Mouse (Mus musculus): ENCODE measurements around the gene B230104I21Rik. TPM values are rescaled to one million over a fixed set of nuclear protein-coding genes. Genes with fewer than 3 reads are reported as not detected.

B230104I21Rik gene
- total RNA-seq, 4 experiments from 2014 or later = 0.64 to 0.94 TPM; not detected in 2

DNA sequence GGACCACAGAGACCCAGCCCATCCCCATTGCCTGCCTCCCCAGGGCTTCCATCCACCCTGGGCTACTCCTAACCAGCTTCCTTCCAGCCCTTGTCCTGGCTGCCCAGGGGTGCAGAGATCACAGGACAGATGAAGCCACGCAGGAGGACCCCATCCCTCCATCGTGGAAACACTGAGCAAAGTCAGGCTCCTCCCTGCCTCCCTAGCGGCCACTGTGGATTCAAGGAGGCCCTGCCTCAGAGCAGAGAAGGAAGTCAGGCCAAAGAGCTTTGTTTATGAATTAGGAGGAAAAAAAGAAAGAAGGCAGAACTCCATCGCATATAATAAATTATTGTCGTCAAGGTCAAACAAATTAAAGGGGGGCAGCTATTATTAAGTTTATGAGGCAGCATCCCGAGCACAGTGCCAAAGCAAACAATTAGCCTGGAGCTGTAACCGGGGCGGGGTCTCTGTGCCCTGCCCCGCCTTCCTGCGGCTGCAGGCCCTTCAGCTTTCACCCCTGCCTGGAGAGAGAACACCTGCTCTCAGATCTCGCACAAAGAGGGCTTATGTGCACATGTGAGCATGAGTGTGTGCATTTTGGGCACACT is 12.4 kb downstream of the B230104I21Rik start:
- DNase-seq (ENCODE audit: low spot score in 2 of 2) = no peak

DNA sequence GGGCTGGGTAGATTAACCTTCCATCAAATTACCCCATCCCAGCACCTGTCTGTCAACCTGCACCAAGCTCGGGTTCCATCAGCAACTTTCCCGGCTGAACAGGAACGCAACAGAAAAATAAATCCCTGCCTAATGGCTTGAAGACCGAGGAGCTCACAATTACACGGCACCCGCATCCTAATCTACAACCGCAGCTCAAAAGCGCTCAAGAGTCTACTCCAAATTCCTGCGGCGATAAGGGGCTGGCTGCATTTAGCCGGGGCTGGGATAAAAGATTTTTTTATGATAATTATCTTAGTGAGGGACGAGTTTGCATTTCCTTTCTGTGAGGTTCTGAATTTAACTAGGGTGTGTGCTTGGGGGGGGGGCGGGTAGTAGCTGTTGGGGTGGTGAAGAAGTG is 16.3 kb downstream of the B230104I21Rik start:
- DNase-seq (ENCODE audit: low spot score in 2 of 2) = no peak

DNA sequence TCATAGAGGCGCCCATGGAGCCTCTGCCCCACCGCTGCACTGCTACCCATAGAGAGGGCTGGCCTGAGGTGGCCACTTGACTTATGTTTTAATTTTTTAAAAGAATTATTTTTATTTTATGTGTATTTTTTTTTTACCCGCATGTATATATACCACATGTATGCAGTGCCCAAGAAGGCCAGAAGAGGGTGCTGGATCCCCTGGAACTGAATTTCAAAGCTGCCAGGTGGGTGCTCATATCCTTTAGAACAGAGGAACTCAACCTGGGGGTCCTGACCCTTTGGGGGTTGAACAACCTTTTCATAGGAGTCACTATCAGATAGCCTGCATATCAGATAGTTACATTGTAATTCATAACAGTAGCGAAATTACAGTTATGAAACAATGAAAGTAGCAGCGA is 19.5 kb downstream of the B230104I21Rik start:
- DNase-seq (ENCODE audit: low spot score in 2 of 2) = no peak

DNA sequence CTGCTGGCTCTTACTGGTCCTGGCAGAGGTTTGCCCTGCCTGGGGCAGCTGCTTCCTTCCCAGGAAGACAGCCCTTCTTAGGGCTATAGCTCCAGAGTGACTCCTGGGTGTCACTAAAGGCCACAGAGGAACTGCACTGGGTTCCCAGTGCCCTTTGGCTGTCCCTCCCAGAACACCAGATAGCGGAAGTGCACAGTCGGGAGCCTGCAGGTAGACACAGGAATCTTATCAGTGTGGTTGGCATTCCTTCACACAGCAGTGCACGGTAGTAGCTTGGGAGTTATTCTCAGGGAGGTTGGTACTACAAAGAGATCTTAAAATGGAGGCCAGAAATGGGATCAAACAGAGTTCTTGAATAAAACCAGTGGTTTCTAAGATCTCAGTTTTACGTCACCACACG is 22.4 kb downstream of the B230104I21Rik start:
- DNase-seq (ENCODE audit: low spot score in 2 of 2) = no peak

DNA sequence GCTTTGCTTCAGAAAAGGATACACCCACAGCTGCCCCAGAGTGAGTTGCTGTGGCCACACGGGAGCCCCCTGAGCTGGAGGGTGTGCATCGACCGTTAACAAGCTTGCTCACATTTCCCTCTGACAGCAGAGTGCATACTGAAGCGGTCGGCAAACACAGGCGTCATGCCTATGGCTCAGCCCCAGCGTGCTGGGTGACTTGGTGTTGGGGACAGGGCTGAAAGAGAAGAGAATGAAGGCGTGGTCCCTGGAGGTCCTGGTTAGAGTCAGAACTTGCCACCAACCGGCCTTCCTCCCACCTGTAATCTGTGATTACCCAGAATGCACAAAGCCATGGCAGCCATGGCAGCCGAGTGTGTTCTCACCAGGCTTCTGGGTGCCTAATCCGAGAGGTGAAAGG is 22.9 kb downstream of the B230104I21Rik start:
- DNase-seq (ENCODE audit: low spot score in 2 of 2) = no peak

DNA sequence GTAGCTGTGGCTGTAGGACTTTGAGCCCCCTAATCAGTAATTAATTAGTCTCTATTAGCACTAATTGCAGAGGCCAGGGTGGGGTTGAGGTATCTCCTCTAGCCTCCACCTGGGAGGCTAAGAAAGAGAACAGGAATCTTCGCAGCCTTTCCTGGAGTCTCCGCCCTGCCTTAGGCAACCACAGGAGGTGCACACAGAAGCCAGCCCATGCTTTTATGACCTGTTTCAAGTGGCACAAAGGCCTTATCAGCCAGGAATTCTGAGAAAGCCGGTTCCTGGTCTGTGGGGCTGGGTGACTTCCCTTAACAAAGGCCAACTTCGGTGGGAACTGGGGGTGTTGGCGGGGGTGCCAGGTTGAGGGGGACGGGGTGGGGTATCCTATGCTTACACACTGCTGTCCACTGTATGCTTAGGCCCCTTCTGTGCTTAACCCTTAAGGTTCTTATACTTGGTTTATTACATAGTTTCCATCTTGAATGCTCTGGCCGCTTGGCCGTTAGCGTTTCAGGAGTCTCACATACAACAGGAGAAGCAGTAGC is 23.9 kb downstream of the B230104I21Rik start:
- DNase-seq (ENCODE audit: low spot score in 2 of 2) = no peak

DNA sequence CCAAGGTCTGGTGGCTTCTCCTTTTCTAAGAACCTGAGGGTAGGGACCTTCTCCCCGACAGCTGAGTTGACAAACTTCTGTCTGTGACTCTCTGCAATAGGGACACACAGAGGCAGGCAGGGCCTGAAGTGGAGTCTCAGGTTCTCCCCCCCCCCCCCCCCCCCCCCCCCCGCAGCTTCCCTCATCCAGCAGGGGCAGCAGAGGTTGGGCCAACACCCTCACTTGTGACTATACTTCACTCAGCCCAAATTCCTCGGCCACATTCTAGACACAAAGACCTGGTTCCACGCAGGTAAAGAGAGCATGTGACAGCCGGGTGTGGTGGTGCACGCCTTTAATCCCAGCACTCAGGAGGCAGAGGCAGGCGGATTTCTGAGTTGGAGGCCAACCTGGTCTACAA is 24.5 kb downstream of the B230104I21Rik start:
- no peak for DNase-seq (ENCODE audit: low spot score in 2 of 2)

DNA sequence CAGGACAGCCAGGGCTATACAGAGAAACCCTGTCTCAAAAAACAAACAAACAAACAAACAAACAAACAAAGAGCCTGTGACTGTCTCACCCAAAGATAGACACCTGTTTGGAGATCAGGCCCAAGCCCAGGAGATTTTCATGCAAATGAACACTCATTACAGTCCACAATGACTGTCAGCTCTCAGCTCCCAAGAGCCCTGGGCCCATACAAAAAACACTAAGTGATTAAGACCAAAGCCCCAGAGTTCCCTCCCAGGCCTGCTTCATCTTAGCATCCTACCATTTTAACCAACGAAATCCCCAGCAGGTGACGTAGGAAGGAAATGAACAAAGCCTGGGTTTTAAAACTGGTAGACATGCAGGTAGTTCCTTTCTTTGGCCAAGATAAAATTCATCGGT is 24.9 kb downstream of the B230104I21Rik start:
- no peak for DNase-seq (ENCODE audit: low spot score in 2 of 2)

DNA sequence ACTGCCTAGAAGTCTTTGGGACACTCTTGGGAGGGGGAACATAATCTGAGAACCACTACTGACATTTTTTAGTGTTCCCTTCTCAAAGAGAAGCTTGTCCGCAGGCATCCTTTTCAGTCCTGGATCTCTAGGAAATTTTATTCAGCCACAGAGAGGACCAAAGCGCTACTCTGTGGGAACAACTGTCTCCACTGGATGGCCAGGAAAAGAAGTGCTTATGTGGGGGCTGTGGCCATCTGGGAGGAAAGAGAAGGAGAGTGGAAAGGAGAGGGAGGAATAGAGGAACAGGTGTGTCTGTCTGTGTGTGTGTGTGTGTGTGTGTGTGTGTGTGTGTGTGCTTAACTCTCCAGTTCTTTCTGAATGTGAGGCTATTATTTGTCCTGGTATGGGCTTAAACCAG is 28.8 kb downstream of the B230104I21Rik start:
- no peak for DNase-seq (ENCODE audit: low spot score in 2 of 2)

DNA sequence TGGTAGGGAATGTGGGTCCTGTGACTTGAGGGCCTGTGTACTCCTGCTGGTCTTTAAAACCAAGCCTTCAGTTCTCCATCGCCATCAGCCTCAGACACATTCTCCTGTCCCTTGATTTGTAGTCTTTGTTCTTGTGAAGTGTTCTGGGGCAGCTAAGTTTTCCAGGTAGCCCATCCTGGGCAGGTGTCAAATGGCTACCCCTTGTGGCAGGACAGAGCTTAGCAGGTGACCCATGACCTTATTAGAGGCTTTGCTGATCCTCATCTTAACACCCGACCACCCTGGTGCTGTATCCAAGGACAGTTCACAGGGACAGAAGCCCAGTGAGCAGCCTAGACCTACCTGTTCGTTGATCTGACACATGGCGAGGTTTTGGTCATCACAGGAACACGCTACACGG is 30.9 kb downstream of the B230104I21Rik start:
- DNase-seq (ENCODE audit: low spot score in 2 of 2) = no peak

DNA sequence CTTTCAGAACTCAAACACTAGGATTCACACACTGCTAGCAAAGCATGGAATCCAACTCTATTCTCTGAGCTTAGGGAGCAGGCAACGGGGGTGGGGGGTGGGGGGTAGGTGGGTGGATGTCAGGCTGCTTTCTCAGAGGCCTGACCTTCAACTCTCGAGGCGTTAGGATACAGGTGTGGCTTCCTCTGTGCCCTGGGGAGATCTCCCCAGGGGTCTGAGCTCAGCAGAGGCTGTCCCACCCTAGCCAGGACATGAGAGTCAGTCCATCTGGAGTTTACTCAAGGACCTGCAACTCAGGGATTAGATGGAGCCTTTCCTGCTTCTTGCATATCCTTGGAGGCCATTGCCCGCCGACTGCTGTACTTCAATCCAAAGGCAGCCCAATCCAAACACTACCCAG is 33.2 kb downstream of the B230104I21Rik start:
- DNase-seq (ENCODE audit: low spot score in 2 of 2) = no peak

DNA sequence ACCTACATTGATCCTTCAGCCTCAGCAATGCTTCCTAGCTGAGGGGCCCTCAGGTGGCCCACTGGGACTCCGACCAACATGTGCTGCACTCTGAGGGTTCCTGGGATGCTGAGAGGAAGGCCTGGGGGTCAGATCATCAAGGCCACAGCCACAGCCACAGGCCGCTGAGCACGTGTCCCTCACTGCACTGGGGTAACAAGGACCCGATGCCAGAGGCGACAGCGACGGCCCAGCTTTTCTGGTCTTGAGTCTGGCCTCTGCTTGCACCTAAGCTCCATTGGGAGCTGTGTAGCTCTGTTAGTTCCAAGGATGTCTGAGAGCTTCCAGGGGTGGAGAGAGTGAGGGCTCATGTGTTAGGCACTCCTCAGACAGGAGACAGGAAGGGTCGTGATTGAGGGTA is 34.9 kb downstream of the B230104I21Rik start:
- DNase-seq (ENCODE audit: low spot score in 2 of 2) = no peak

DNA sequence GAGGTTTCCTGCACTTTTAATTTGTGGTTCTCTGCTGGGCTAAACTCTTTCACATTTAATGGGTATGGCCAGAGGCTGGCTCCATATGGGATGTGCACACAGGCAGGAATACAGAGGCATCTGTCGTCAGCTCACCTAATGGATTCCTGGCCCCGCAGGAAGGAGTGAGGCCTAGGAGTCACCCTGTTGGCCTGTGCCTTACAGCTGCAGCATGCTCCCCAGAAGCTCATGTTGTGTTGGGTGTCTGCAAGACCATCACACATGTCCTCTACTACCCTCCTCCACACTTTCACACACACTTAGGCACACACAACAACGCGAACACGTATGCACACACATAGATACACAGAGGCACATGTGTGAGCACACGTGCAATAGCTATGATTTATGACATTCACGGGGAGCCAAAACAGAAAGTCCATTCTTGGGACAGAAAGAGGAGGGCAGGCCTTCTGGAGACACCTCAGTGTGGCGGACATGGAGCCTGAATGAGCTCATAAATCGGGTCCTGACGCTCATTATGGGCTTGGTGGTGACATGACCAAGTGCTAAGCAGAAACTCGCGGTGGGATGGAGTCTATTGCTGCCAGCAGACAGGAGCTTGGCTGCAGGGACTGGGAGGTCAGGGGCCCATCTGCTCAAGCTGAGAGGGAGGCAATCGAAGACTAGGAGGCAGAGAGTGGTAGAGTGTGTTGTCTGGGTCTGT is 35.8 kb downstream of the B230104I21Rik start:
- no peak for DNase-seq (ENCODE audit: low spot score in 2 of 2)

DNA sequence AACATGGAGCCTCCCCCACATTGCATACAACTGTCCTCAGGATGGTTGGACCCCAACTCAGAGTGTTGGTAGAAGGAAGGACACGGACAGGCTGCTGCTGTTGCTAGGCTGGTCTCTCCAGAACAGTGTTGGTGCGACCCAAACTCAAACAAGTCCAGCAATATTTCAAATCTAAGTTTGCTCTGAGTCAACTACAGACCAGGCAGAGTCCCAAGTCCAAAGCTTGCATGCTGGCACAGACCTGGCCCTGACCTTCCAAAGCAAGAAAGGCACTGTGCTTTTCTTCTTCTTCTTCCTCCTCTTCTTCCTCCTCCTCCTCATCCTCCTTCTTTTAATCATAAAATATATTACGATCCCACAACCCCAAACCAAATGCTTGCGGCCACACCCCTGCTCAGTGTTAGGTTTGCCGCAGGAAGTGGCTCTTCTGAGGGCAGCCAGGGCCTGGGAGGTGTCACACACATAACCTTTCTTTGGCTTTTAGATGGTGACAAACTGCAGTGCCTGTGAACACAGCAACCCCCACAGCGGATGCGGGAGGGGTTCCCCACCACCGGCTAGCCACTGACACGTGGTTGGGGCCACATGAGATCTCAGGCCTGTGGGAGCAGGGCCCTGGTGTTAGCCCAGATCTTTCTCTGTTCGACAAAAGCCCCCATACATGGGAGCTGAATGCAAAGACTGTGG is 40.2 kb downstream of the B230104I21Rik start:
- DNase-seq (ENCODE audit: low spot score in 2 of 2) = no peak

DNA sequence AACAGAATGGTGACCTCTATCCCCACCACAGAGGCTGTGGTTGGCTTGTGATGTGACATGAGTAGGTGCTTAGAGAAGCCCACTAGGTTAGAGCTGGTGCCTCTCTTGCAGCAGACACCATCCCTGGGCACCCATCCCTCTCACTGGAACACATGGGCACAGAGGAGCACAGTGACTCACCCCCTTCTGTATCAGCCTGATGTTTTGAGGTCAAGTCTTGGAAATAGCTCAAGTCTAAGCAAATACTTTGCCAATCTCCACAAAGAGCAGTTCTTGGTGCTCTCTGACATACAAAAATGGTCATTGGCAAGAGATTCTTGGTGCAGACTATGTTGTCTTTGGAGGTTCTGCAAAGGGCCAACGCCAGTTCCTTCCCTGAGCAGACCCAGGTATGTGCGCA is 42.9 kb downstream of the B230104I21Rik start:
- DNase-seq (ENCODE audit: low spot score in 2 of 2) = no peak

DNA sequence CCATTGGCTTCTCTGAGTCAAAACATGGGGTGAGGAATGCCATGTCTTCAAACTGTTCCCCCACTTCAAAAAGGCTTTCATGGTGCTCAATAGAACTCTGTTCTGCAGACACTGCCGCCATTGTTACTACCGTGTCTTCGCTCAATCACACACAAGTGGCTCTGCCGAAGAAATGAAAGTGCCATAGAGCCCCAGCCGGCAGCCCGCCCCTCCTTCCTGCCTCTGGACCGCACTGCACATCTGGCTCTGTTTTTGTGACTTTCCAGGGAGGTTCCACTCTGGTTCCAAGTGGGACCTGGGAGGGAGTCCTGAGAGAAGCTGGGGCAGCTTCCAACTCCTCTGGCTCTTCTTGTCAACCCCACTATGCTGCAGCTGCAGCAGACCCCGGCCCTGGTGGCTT is 49.3 kb downstream of the B230104I21Rik start:
- no peak for DNase-seq (ENCODE audit: low spot score in 2 of 2)

DNA sequence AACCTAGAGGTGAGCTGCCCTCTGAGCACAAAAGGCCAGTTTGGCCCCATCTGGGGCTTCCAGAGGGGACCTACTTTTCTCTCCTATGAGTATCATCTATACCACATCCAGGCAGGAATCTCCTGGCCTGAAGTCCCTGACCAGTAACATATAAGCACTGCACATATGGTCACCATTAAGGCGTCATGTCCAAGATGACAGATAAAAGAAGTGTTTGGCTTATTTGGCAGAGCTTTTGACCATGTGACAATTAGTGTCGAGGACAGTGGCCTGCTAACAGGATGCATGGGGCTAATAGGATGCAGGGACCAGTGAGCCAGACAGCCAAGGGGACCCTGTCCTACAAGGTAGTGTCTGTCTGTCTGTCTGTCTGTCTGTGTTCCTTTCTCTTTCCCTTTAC is 50.0 kb downstream of the B230104I21Rik start:
- DNase-seq (ENCODE audit: low spot score in 2 of 2) = no peak

DNA sequence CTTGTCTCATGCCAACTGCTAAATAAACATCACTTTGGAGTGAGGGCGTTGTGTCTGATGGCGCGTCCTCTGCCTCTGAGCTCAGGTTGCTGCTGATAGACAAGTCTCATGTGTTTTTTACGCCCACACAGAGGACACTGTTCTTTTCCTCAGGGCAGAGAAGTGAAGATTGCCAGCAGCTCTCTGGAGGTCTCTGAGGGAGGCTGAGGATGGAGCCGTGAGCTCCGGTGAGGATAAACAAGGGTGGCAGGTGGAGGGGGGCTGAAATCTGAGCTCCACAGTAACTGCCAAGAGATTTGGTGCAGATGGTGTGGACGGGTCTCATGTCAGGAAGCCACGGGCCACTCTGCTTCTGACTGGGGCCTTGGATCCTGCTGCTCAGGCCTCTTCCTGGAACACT is 50.9 kb downstream of the B230104I21Rik start:
- DNase-seq (ENCODE audit: low spot score in 2 of 2) = no peak

DNA sequence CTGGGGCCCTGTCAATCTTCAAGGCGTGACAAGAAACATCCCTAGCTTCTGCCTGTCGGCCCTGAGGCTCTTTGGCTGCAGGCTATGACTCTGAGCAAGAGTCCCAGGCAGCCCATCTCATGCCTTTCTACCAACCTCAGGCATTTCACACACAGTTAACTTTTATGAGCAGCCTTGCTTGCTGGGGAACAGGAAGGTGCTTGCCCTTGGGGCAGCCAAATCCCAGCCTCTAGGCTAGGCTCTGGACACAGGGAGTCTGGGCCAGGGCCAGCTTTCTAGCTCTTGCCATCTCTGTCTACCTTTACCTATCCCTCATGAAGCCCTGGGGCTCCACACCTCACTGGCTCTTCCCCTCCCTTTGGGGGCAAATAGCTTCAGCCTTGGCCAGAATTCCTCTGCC is 53.7 kb downstream of the B230104I21Rik start:
- DNase-seq (ENCODE audit: low spot score in 2 of 2) = no peak

DNA sequence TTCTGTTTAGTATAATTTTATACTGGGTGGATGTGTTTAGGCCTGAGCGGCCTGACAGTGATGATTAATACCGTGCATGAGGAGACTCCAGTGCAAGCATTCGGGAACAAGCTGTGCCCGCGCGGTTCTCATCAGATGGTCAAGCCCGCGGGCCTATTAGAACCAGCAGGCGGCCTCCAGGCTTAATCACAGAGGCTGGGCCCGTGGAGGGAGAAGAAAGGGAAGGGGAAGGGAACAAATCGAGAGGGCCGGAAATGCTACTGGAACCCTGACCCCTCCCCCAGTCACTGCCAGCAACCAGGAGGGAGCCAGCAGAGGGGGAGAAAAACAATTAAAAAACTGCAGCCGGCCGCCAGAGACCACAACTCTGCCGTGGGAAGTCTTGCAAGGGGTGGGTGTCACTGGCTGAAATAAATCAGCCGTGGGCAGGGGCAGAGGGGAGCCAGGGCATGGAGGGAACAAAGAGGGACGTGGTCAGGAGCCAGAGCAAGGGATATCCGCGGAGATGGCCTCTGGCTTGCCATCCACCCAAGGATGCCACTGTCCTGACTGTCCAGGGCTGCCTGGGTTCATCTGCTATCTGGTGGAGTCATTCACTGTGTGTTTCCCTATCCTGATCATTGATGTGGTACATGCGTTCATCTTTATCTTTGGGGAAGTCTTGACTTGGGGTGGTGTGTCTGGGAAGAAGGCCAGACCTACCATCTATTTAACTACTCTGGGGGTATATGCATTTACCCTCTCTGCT is 54.6 kb downstream of the B230104I21Rik start:
- DNase-seq (ENCODE audit: low spot score in 2 of 2) = peak; percentile 26 to 39

DNA sequence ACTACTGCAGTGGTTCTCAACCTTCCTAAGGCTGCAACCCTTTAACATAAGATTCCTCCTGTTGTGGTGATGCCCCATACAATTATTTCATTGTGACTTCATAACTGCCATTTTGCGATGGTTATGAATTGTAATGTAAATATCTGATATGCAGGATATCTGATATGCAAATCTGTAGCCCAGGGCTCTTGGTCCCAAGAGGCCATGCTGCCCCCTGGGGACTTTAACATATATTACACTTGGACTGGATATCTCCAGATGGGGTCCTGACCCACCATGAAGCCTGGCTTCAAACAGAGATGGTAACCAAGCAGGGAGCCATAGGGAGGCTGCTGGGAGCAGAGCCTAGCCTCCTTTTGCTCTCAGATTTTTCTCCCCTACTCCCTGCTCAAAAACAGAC is 56.7 kb downstream of the B230104I21Rik start:
- no peak for DNase-seq (ENCODE audit: low spot score in 2 of 2)
